Mouse (Mus musculus) stomach, postnatal 0 days (tissue): ENCODE results near the gene Pold1. TPM values are rescaled to one million over a fixed set of nuclear protein-coding genes. Genes with fewer than 3 reads are reported as not detected.

ENCODE experiments used
- ATAC-seq: fragments of 200-750 bp; cut with Nextera tagmentation; 2 replicates; pipeline ENCODE4 v1.8.0; 2017; ENCODE audit not compliant: low FRiP score, low TSS enrichment
- DNase-seq: peaks from one replicate; pipeline ENCODE4 v3.0.0-alpha.2; 2016; ENCODE audit warnings: low spot score
- H3K27ac ChIP-seq: fragments of 300-500 bp; sonication (generic); replicated peaks from 2 replicates; pipeline ENCODE4 v1.5.1; 2014; ENCODE audit warnings: mild to moderate bottlenecking, control low read depth
- H3K27me3 ChIP-seq: fragments of 300-500 bp; sonication (generic); 2 replicates; pipeline ENCODE4 v1.6.1; 2014; ENCODE audit warnings: low read length; ENCODE audit not compliant: control insufficient read depth, insufficient read depth
- H3K36me3 ChIP-seq: fragments of 300-500 bp; sonication (generic); 2 replicates; pipeline ENCODE4 v1.6.1; 2014; ENCODE audit warnings: low read length, mixed read lengths; ENCODE audit not compliant: control insufficient read depth, insufficient read depth
- H3K4me1 ChIP-seq: fragments of 300-500 bp; sonication (generic); replicated peaks from 2 replicates; pipeline ENCODE4 v1.6.1; 2014; ENCODE audit warnings: antibody characterized with exemption; ENCODE audit not compliant: control insufficient read depth, insufficient read depth
- H3K4me2 ChIP-seq: fragments of 300-500 bp; sonication (generic); replicated peaks from 2 replicates; pipeline ENCODE4 v1.6.1; 2014; ENCODE audit warnings: low read depth, mild to moderate bottlenecking, control low read depth, moderate library complexity
- H3K4me3 ChIP-seq: fragments of 300-500 bp; sonication (generic); 2 replicates; pipeline ENCODE4 v1.5.1; 2014; ENCODE audit warnings: low read depth, low read length, control low read depth
- H3K9ac ChIP-seq: fragments of 300-500 bp; sonication (generic); 2 replicates; pipeline ENCODE4 v1.6.1; 2014; ENCODE audit warnings: mild to moderate bottlenecking, low read length, control low read depth, mixed read lengths
- H3K9me3 ChIP-seq: fragments of 300-500 bp; sonication (generic); 2 replicates; pipeline ENCODE4 v1.6.1; 2016; ENCODE audit warnings: low read length; ENCODE audit not compliant: control insufficient read depth
- CTCF ChIP-seq: IDR thresholded peaks from 2 replicates; pipeline ENCODE4 v1.5.1; 2016; ENCODE audit warnings: antibody characterized with exemption, low read depth, mild to moderate bottlenecking, moderate library complexity
- EP300 ChIP-seq: optimal IDR thresholded peaks from 2 replicates; pipeline ENCODE3; 2016; ENCODE audit warnings: antibody characterized with exemption
- WGBS: fragments of 180-500 bp; shearing (Covaris S2); extraction: QIAGEN DNeasy Blood & Tissue Kit; methylation state at CpG from one replicate; pipeline ENCODE4 v1.1.7; 2014; 5-methylcytosine and 5-hydroxymethylcytosine counted together
- polyA plus RNA-seq: library from polyadenylated mRNA; unstranded; fragments of >200 nt; fragmentation: Nextera tagmentation; extraction: Ambion mirVana; gene quantifications from 2 replicates; pipeline ENCODE4 v1.2.1, GENCODE M21; 2015

Pold1 gene
- polyA plus RNA-seq, 1 experiment from 2014 or later: 18.7 TPM

DNA sequence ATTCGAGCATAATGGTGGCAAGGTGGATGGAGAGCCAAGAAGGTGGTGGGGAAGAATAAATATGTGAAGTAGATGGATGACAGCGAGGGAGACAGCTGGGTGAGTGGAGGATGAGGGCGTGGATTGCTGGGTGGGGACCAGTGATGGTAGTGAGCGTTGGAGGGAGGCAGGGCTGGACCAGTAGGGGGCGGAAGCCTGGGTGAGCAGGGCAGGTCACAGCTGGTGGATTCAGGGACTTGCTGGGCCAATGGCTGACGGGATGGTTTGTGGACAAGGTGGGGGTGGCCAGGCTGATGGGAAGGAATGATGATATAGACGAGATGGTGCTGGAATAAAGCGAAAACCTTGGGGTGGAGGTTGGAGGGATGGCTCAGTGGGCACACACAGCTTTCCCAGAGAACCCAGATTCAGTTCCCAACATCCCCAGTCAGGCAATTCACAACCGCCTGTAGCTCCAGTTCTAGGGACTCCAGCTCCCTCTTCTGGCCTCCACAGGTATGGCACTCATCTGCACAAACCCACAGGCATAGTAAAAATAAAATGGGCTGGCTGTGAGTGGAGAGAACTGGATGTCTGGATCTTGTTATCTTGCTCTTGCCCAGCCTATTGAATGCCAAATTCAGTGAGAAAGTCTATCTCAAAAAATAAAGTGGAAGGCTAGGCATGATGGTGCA lies 29.3 kb downstream of the Pold1 start:
- Histone ChIP-seq H3K27me3 (no peaks in the 10 kb centered on the region), H3K9ac (no peak overlapping the region), H3K36me3 (no peaks in the 10 kb centered on the region), H3K4me2 (no peak overlapping the region), H3K27ac (no peak overlapping the region), H3K9me3 (no peaks in the 10 kb centered on the region), H3K4me1 (no peaks in the 10 kb centered on the region), H3K4me3 (no peak overlapping the region)
- WGBS: 61% methylated on average over 9 of the region's 9 CpGs
- no peak for TF ChIP-seq EP300
- TF ChIP-seq CTCF: peak; percentile 33
- DNase-seq: no peak
- ATAC-seq: no peak

DNA sequence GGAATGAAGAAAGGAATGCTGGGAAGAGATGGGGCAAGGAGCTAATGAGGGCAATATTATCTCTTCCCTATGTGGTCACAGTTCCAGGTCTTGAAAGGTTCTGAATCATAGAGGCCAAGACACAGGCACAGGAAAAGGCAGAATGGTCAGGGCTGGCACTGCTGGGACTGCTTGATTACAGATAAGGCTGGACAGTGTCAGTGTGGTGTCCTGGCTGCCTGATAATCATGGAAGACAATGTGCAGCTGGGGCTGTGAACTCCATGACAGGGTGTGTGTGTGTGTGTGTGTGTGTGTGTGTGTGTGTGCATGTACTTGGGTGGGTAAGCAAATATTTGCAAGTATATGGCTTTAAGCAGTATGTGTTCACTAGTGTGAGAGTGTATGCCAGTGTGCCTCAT lies 41.2 kb downstream of the Pold1 start:
- Histone ChIP-seq H3K4me2 (no peak overlapping the region), H3K36me3 (no peaks in the 10 kb centered on the region), H3K4me3 (no peak overlapping the region), H3K9ac (no peak overlapping the region), H3K27me3 (no peaks in the 10 kb centered on the region), H3K9me3 (no peaks in the 10 kb centered on the region), H3K4me1 (no peaks in the 10 kb centered on the region), H3K27ac (no peak overlapping the region)
- TF ChIP-seq CTCF (no peak), EP300 (no peak)
- ATAC-seq: no peak
- no peak for DNase-seq

DNA sequence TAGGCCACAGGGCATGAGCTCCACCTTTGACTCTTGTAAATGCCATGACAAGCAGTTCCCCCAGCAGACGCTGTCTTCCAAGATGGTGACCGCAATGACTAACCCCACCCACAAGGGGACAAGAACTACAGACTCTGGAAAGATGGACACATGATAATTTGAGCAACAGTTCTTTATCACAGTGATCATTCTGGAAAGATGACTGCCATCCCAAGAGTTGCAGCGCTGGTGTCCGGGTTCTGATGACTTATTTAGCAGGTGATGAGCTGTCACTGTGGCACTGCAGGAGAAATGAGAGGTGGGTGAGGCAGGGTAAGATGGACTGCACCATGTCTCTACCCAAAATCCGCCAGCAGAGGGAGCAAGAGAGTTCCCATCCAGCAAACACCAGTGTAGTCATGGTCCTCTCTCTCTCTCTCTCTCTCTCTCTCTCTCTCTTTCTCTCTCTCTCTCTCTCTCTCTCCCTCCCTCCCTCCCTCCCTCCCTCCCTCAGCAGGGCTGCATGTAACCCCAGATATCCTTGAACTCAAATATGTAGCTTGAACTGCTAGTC lies 47.0 kb downstream of the Pold1 start:
- ATAC-seq (no peak; the same call in 1 of the 2 replicates), DNase-seq (peak; percentile 75)
- Histone ChIP-seq H3K9me3 (no peaks in the 10 kb centered on the region), H3K4me2 (no peak overlapping the region), H3K27me3 (no peaks in the 10 kb centered on the region), H3K27ac (no peak overlapping the region), H3K4me1 (no peaks in the 10 kb centered on the region), H3K36me3 (no peaks in the 10 kb centered on the region), H3K4me3 (no peak overlapping the region), H3K9ac (no peak overlapping the region)
- peak; percentile 82 for TF ChIP-seq CTCF
- TF ChIP-seq EP300: no peak
- 34% methylated on average over 5 of the region's 5 CpGs for WGBS

DNA sequence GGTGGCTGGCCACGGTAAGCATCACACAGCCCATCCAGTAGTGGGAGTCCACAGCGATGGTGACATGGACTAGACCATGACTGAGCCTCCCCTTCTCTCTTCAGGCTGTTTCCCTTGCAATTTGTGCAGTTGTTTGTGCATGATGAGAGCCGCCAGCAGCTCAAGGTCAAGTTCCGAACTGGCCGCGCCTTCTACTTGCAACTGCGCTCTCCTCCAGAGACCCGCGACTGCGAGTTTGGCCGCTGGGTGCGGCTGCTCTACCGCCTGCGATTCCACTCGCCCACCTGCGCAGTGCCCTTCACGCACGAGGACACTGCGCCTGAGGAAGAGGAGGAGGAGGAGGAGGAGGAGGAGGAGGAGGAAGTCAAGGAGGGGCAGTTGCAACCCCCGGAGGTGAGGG lies 48.6 kb downstream of the Pold1 start:
- Histone ChIP-seq H3K4me2 (no peak overlapping the region), H3K36me3 (no peaks in the 10 kb centered on the region), H3K27ac (no peak overlapping the region), H3K9me3 (no peaks in the 10 kb centered on the region), H3K9ac (no peak overlapping the region), H3K4me3 (no peak overlapping the region), H3K27me3 (no peaks in the 10 kb centered on the region), H3K4me1 (peaks cover 5% of the 10 kb centered on the region)
- ATAC-seq (no peak), DNase-seq (no peak)
- TF ChIP-seq EP300 (no peak), CTCF (no peak)
- WGBS: 48% methylated on average over 20 of the region's 20 CpGs

DNA sequence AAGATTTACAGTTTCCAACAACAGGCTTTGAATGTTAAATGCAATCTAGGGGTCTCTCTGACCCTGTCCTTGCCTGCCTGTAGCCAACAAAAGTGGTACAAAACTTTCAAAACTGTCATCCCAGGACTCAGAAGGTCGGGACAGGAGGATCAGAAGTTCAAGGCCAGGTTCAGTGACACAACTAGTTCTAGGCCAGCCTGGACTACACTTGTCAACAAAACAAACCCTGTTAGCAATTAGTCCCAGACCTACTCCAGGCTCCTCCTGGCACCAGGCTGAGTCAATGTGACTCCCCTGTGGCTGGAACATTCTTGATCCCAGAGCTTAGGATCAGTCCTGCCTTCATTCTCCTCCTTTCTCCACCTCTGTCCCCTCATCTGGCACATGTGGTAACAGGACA lies 49.7 kb downstream of the Pold1 start:
- Histone ChIP-seq H3K4me1 (peaks cover 5% of the 10 kb centered on the region), H3K9ac (no peak overlapping the region), H3K4me3 (no peak overlapping the region), H3K27me3 (no peaks in the 10 kb centered on the region), H3K9me3 (no peaks in the 10 kb centered on the region), H3K36me3 (no peaks in the 10 kb centered on the region), H3K4me2 (no peak overlapping the region), H3K27ac (no peak overlapping the region)
- no peak for ATAC-seq
- WGBS: 67% methylated on average over 1 of the region's 1 CpGs
- TF ChIP-seq EP300 (no peak), CTCF (no peak)
- DNase-seq: no peak

DNA sequence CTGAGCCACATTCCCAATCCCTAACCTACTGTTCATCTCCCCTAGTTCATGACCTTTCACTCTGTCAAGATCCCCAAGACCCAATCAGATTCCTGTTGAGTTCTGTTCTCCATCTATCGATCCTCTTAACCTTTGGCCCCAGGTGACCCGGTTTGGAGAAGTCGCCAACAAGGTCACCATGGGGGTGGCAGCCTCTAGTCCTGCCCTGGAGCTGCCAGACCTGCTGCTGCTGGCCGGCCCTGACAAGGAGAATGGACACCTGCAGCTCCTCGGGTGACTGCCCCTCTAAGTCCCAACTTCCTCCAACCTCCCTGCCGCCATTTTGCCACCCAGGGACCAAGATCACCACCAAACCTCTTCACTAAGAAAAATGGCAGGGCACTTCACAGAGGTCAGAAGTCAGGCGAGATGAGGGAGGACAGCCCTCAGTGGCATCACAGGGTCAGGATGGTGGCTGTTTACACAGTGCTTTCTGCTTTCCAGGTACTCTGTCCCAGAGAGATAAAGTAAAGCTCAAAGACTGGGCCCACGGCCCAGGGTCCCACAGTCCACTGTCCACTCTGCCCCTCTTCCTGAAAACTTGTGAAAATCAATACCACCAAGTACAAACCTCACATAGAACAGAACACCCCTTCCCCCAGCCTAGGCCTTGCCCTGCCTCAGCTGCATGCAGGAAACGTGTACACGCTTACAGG lies 51.1 kb downstream of the Pold1 start:
- H3K9ac ChIP-seq: no peak overlapping the region
- no peaks in the 10 kb centered on the region for H3K27me3 ChIP-seq
- WGBS: 82% methylated on average over 10 of the region's 10 CpGs
- TF ChIP-seq EP300 (no peak), CTCF (no peak)
- peaks cover 5% of the 10 kb centered on the region for H3K4me1 ChIP-seq
- H3K4me2 ChIP-seq: peak overlapping the region; percentile 86; the same call in 1 of the 2 replicates
- peaks cover 3% of the 10 kb centered on the region; the same call in 1 of the 2 replicates for H3K36me3 ChIP-seq
- ATAC-seq: no peak
- no peaks in the 10 kb centered on the region for H3K9me3 ChIP-seq
- H3K4me3 ChIP-seq: no peak overlapping the region
- DNase-seq: no peak
- no peak overlapping the region for H3K27ac ChIP-seq
